Mouse (Mus musculus) colon, adult 2 months (tissue): Measurements from ENCODE around the gene Chrdl1. TPM values are rescaled to one million over a fixed set of nuclear protein-coding genes. Genes with fewer than 3 reads are reported as not detected.

Source experiments
- polyA plus RNA-seq: library from polyadenylated mRNA; depleted of rRNA; stranded (reverse); fragments of >200 nt; gene quantifications from 2 replicates; pipeline ENCODE4 v1.2.3, GENCODE M21; 2012; rRNA removed

Chrdl1 gene
- polyA plus RNA-seq, result 2.5 and 3.8 TPM in 2 replicates

GRCm38 (mm10) chrX:143393791-143394369, at the start of gene Chrdl1:
Chrdl1 (minus strand) TSS chrX:143394262.

Other genes starting within 250 kb of the Chrdl1 start
- gene Pak3, start 124.3 kb upstream of the Chrdl1 start, polyA plus RNA-seq, result 0.03 TPM in 2 replicates